Mouse (Mus musculus) midbrain, postnatal 0 days (tissue): Measurements from ENCODE around the gene Ift57. TPM values are rescaled to one million over a fixed set of nuclear protein-coding genes. Genes with fewer than 3 reads are reported as not detected.
A peak's percentile ranks its signal among the peaks of the same experiment; 100 is the strongest.

Experiments used
- ATAC-seq: fragments of 200-750 bp; cut with Nextera tagmentation; 2 replicates; pipeline ENCODE4 v1.8.0; 2017; ENCODE audit warnings: moderate number of reproducible peaks, mild to moderate bottlenecking, moderate TSS enrichment, moderate library complexity; ENCODE audit not compliant: low FRiP score
- DNase-seq: peaks from one replicate; pipeline ENCODE4 v3.0.0-alpha.2; 2015; ENCODE audit warnings: low spot score
- H3K27ac ChIP-seq: fragments of 300-500 bp; sonication (generic); 2 replicates; pipeline ENCODE4 v1.5.1; 2014; ENCODE audit warnings: low read depth, mild to moderate bottlenecking, low read length, mixed read lengths
- H3K27me3 ChIP-seq: fragments of 300-500 bp; sonication (generic); 2 replicates; pipeline ENCODE4 v1.6.1; 2014; ENCODE audit warnings: low read length, control low read depth, mixed read lengths; ENCODE audit not compliant: insufficient read depth
- H3K36me3 ChIP-seq: fragments of 300-500 bp; sonication (generic); 2 replicates; pipeline ENCODE4 v1.6.1; 2014; ENCODE audit warnings: low read length, control low read depth, mixed read lengths; ENCODE audit not compliant: insufficient read depth
- H3K4me1 ChIP-seq: fragments of 300-500 bp; sonication (generic); 2 replicates; pipeline ENCODE4 v1.6.1; 2014; ENCODE audit warnings: mild to moderate bottlenecking, control low read depth, antibody characterized with exemption, low read length, mixed read lengths; ENCODE audit not compliant: insufficient read depth
- H3K4me2 ChIP-seq: fragments of 300-500 bp; sonication (generic); 2 replicates; pipeline ENCODE4 v1.6.1; 2014; ENCODE audit warnings: low read depth, mild to moderate bottlenecking, low read length, mixed read lengths; ENCODE audit not compliant: poor library complexity, severe bottlenecking
- H3K4me3 ChIP-seq: fragments of 300-500 bp; sonication (generic); 2 replicates; pipeline ENCODE4 v1.5.1; 2014; ENCODE audit warnings: low read depth, mild to moderate bottlenecking, low read length, moderate library complexity
- H3K9ac ChIP-seq: fragments of 300-500 bp; sonication (generic); replicated peaks from 2 replicates; pipeline ENCODE4 v1.6.1; 2014; ENCODE audit warnings: mild to moderate bottlenecking, low read length, moderate library complexity, mixed read lengths; ENCODE audit not compliant: poor library complexity, severe bottlenecking
- H3K9me3 ChIP-seq: fragments of 300-500 bp; sonication (generic); 2 replicates; pipeline ENCODE4 v1.6.1; 2016; ENCODE audit warnings: low read length, control low read depth
- CTCF ChIP-seq: IDR thresholded peaks from 2 replicates; pipeline ENCODE4 v1.5.1; 2016; ENCODE audit warnings: antibody characterized with exemption, mild to moderate bottlenecking
- WGBS: fragments of 180-500 bp; shearing (Covaris S2); extraction: QIAGEN DNeasy Blood & Tissue Kit; methylation state at CpG from one replicate; pipeline ENCODE4 v1.1.7; 2014; 5-methylcytosine and 5-hydroxymethylcytosine counted together
- polyA plus RNA-seq: library from polyadenylated mRNA; unstranded; fragments of >200 nt; fragmentation: Nextera tagmentation; extraction: Ambion mirVana; gene quantifications from 2 replicates; pipeline ENCODE4 v1.2.1, GENCODE M21; 2015
- total RNA-seq: library from RNA; depleted of rRNA; stranded (reverse); fragments of >200 nt; gene quantifications from 2 replicates; pipeline ENCODE4 v1.2.3, GENCODE M21; 2014

Ift57 gene
- total and polyA plus RNA-seq, 2 experiments from 2014 or later: 16.1 to 44.2 TPM

DNA sequence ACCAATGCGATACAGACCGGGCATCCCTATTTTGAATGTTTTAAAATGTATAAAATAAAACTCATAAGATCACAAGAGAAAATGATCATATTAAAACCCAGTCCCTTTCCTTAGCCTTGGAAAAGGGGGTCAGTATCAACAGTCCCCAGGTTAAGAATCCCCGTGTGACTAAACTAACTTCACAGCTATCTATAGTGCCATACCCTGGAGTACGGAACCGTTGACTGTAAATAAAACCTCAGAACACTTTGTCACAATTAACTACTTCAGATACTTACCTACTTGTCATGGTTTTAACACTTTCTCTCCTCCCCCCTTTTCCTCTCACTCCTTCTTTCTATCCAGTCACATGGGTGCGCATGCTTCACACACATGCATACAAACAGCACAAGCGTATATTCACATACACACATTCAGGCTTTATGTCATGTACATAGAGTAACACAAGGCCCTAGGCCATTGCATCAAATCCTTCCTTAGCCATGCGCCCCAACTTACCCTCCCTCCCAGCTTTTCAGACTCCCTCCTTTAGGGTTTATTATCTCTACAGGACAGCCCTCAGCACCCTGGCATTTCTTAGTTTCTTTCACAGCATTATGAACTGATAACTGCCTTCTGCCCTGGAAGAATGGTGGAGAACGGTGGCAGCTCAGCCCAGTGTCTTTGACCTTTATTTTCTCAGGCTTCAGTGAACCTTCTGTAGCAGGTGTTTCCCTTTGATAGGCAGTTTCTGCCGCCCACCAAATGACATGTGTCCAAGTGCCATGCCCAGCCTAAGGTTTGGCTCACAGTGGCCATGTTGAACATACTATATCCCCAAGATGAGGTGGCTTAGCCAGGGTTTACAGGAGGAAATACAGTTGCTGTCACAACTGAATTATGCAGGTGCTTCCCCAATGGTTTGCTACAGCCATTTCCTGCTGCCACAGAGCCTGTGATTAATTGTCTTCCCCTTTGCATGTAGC lies 100.8 kb downstream of the Ift57 start, which contains the start of gene Cd47:
Gene Cd47 (plus strand): TSS at position 937 of the 965 bp plus-strand sequence.
- no peaks in the 10 kb centered on the region for H3K36me3 ChIP-seq
- no peak for DNase-seq
- H3K27ac ChIP-seq: no peak within 1 kb of the TSS
- no peak within 1 kb of the TSS for H3K4me3 ChIP-seq
- TF ChIP-seq CTCF: no peak
- no peaks in the 10 kb centered on the region for H3K9me3 ChIP-seq
- 85% methylated on average over 10 of the region's 10 CpGs for WGBS
- ATAC-seq: no peak
- H3K4me2 ChIP-seq: no peak within 1 kb of the TSS
- no peak within 1 kb of the TSS for H3K9ac ChIP-seq
- H3K4me1 ChIP-seq: no peaks in the 10 kb centered on the region
- no peaks in the 10 kb centered on the region for H3K27me3 ChIP-seq

DNA sequence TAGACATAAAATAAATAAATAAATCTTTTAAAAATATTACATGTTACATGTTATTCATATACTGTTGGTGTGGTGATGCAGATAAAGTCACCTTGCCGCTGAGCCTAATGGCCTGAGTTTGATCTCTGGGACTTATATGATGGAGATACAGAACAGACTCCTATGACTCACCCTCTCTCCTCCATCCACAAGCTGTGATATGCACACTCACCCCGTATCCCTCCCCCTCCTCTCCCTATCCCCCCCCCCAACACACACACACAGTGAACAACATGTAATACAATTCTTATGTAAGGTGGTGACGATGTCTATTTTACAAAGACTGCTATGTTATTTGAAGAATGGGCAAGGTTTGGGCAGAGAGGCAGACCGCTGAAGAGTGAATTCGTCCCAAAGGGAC lies 102.0 kb downstream of the Ift57 start:
- no peaks in the 10 kb centered on the region for H3K4me1 ChIP-seq
- H3K36me3 ChIP-seq: no peaks in the 10 kb centered on the region
- H3K9me3 ChIP-seq: no peaks in the 10 kb centered on the region
- 87% methylated on average over 5 of the region's 5 CpGs for WGBS
- no peak overlapping the region for H3K4me2 ChIP-seq
- no peaks in the 10 kb centered on the region for H3K27me3 ChIP-seq
- H3K4me3 ChIP-seq: no peak overlapping the region
- DNase-seq (no peak), ATAC-seq (no peak)
- no peak overlapping the region for H3K27ac ChIP-seq
- no peak overlapping the region for H3K9ac ChIP-seq
- no peak for TF ChIP-seq CTCF

DNA sequence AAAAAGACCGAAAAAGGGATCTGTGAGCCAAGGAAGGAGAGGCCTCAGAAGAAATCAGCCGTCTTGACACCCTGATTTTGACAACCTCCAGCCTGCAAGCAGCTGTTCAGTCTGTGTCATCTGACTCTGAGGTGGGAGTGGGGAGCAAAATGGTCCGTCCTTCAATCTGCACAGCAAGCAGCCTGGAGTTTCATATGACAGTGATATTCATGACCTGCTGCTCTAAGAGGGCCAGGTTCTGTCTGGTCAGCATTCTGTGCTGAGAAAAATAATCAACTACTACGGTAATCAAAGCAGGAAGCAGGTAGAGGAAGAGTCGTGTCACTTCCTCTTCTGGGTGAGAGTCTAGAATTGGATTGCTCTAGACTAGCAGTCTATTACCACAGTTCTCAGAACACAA lies 102.4 kb downstream of the Ift57 start:
- H3K9me3 ChIP-seq: no peaks in the 10 kb centered on the region
- no peak for TF ChIP-seq CTCF
- no peak overlapping the region for H3K4me3 ChIP-seq
- no peaks in the 10 kb centered on the region for H3K4me1 ChIP-seq
- peak; percentile 46 for DNase-seq
- H3K27ac ChIP-seq: no peak overlapping the region
- ATAC-seq: no peak
- no peak overlapping the region for H3K9ac ChIP-seq
- no peaks in the 10 kb centered on the region for H3K36me3 ChIP-seq
- no peak overlapping the region for H3K4me2 ChIP-seq
- 83% methylated on average over 5 of the region's 5 CpGs for WGBS
- no peaks in the 10 kb centered on the region for H3K27me3 ChIP-seq

- no peak for TF ChIP-seq CTCF
- DNase-seq: no peak
- no peak overlapping the region for H3K27ac ChIP-seq
- H3K4me1 ChIP-seq: no peaks in the 10 kb centered on the region
- ATAC-seq: no peak
- H3K4me2 ChIP-seq: no peak overlapping the region
- no peak overlapping the region for H3K9ac ChIP-seq
- H3K4me3 ChIP-seq: no peak overlapping the region
- H3K27me3 ChIP-seq: no peaks in the 10 kb centered on the region
- WGBS: 68% methylated on average over 2 of the region's 2 CpGs
- no peaks in the 10 kb centered on the region for H3K9me3 ChIP-seq
- H3K36me3 ChIP-seq: no peaks in the 10 kb centered on the region
These were observed 104.0 kb downstream of the Ift57 start for GRCm38 (mm10) chr16:49802993-49803392.

GRCm38 (mm10) chr16:49803932-49804461 lies 105.0 kb downstream of the Ift57 start:
- ATAC-seq: peak; percentile 47
- Histone ChIP-seq H3K36me3 (no peaks in the 10 kb centered on the region), H3K27ac (no peak overlapping the region), H3K9me3 (no peaks in the 10 kb centered on the region), H3K4me1 (no peaks in the 10 kb centered on the region), H3K27me3 (no peaks in the 10 kb centered on the region), H3K9ac (no peak overlapping the region; the same call in 1 of the 2 replicates), H3K4me2 (peak overlapping the region; percentile 66), H3K4me3 (peak overlapping the region; percentile 25; the same call in 1 of the 2 replicates)
- DNase-seq: peak; percentile 72
- no peak for TF ChIP-seq CTCF
- 2% methylated on average over 12 of the region's 12 CpGs for WGBS

DNA sequence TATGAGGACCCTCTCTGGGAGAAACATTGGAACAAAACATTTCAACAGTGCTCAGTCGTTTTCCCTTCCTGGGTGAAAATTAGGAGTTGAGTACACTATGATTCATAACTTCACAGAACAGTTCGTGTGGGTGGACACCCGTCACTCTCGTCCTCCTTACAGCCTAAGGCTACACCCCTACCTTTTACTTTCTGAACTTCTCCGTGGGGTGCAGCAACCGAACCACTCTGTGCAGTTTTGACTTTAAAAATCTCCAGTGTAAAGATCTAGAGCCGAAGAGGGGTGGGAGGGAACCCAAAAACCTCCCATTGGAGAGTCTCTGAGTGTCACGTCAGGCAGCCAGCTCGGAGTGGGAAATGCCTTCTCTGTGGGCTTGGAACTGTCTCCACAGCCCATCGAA lies 107.9 kb downstream of the Ift57 start:
- Histone ChIP-seq H3K36me3 (no peaks in the 10 kb centered on the region), H3K9ac (no peak overlapping the region), H3K4me2 (no peak overlapping the region), H3K27ac (no peak overlapping the region), H3K9me3 (no peaks in the 10 kb centered on the region), H3K4me3 (no peak overlapping the region), H3K27me3 (no peaks in the 10 kb centered on the region), H3K4me1 (no peaks in the 10 kb centered on the region)
- DNase-seq: no peak
- TF ChIP-seq CTCF: no peak
- 87% methylated on average over 10 of the region's 10 CpGs for WGBS
- ATAC-seq: no peak
